Mouse (Mus musculus): Measurements from ENCODE around the gene Nfib.

Nfib gene

GRCm38 (mm10) chr4:82592086-82593030 is 113.2 kb downstream of the Nfib start:
- DNase-seq (ENCODE audit: low spot score), result no peak

- DNase-seq (ENCODE audit: low spot score), result no peak
Measured at GRCm38 (mm10) chr4:82589345-82589890, 116.1 kb downstream of the Nfib start.

- no peak for DNase-seq (ENCODE audit: low spot score)
Measured at GRCm38 (mm10) chr4:82588718-82589117, 116.8 kb downstream of the Nfib start.

- no peak for DNase-seq (ENCODE audit: low spot score)
Measured at GRCm38 (mm10) chr4:82587146-82587870, 118.2 kb downstream of the Nfib start.

GRCm38 (mm10) chr4:82586637-82587036 is 118.9 kb downstream of the Nfib start:
- DNase-seq (ENCODE audit: low spot score), result no peak

- no peak for DNase-seq (ENCODE audit: low spot score)
Measured at GRCm38 (mm10) chr4:82585536-82585935, 120.0 kb downstream of the Nfib start.

GRCm38 (mm10) chr4:82585056-82585455 is 120.5 kb downstream of the Nfib start:
- no peak for DNase-seq (ENCODE audit: low spot score)

GRCm38 (mm10) chr4:82584548-82584947 is 121.0 kb downstream of the Nfib start:
- DNase-seq (ENCODE audit: low spot score), result no peak

- DNase-seq (ENCODE audit: low spot score), result no peak
Measured at GRCm38 (mm10) chr4:82573291-82573605, 132.3 kb downstream of the Nfib start.

GRCm38 (mm10) chr4:82572410-82573290 is 132.9 kb downstream of the Nfib start:
- DNase-seq (ENCODE audit: low spot score), result no peak

- DNase-seq (ENCODE audit: low spot score), result no peak
Measured at GRCm38 (mm10) chr4:82558816-82559215, 146.7 kb downstream of the Nfib start.

- no peak for DNase-seq (ENCODE audit: low spot score)
Measured at GRCm38 (mm10) chr4:82555673-82556171, 149.8 kb downstream of the Nfib start.

GRCm38 (mm10) chr4:82553658-82554057 is 151.9 kb downstream of the Nfib start:
- no peak for DNase-seq (ENCODE audit: low spot score)

GRCm38 (mm10) chr4:82552238-82552637 is 153.3 kb downstream of the Nfib start:
- DNase-seq (ENCODE audit: low spot score), result no peak

GRCm38 (mm10) chr4:82549762-82550380 is 155.7 kb downstream of the Nfib start:
- DNase-seq (ENCODE audit: low spot score), result no peak

GRCm38 (mm10) chr4:82548247-82548646 is 157.3 kb downstream of the Nfib start:
- no peak for DNase-seq (ENCODE audit: low spot score)

GRCm38 (mm10) chr4:82543936-82544335 is 161.6 kb downstream of the Nfib start:
- no peak for DNase-seq (ENCODE audit: low spot score)

- DNase-seq (ENCODE audit: low spot score), result no peak
Measured at GRCm38 (mm10) chr4:82543398-82543740, 162.2 kb downstream of the Nfib start.

GRCm38 (mm10) chr4:82542656-82543397 is 162.7 kb downstream of the Nfib start:
- no peak for DNase-seq (ENCODE audit: low spot score)

GRCm38 (mm10) chr4:82541894-82542510 is 163.5 kb downstream of the Nfib start:
- no peak for DNase-seq (ENCODE audit: low spot score)
